Mouse (Mus musculus) liver, postnatal 0 days (tissue): ENCODE data around the gene Morn4. TPM values are rescaled to one million over a fixed set of nuclear protein-coding genes. Genes with fewer than 3 reads are reported as not detected.
A peak's percentile ranks its signal among the peaks of the same experiment; 100 is the strongest.

ENCODE experiments used
- ATAC-seq: fragments of 200-750 bp; cut with Nextera tagmentation; 2 replicates; pipeline ENCODE4 v1.8.0; 2017; ENCODE audit warnings: mild to moderate bottlenecking, moderate library complexity
- DNase-seq: peaks from one replicate; pipeline ENCODE4 v3.0.0-alpha.2; 2016
- H3K27ac ChIP-seq: fragments of 300-500 bp; sonication (generic); 2 replicates; pipeline ENCODE4 v1.5.1; 2014; ENCODE audit warnings: antibody characterized with exemption, moderate library complexity, mild to moderate bottlenecking, low read depth
- H3K27me3 ChIP-seq: fragments of 300-500 bp; sonication (generic); 2 replicates; pipeline ENCODE4 v1.6.1; 2014; ENCODE audit warnings: low read length, control low read depth, mixed read lengths; ENCODE audit not compliant: insufficient read depth
- H3K36me3 ChIP-seq: fragments of 300-500 bp; sonication (generic); replicated peaks from 2 replicates; pipeline ENCODE4 v1.6.1; 2014; ENCODE audit warnings: mild to moderate bottlenecking, control low read depth, low read length, moderate library complexity, mixed read lengths; ENCODE audit not compliant: insufficient read depth
- H3K4me1 ChIP-seq: fragments of 300-500 bp; sonication (generic); 2 replicates; pipeline ENCODE4 v1.6.1; 2014; ENCODE audit warnings: antibody characterized with exemption, mild to moderate bottlenecking, control low read depth; ENCODE audit not compliant: insufficient read depth
- H3K4me2 ChIP-seq: fragments of 300-500 bp; sonication (generic); 2 replicates; pipeline ENCODE4 v1.6.1; 2014; ENCODE audit warnings: low read depth, mild to moderate bottlenecking, low read length, moderate library complexity, mixed read lengths
- H3K4me3 ChIP-seq: fragments of 300-500 bp; sonication (generic); 2 replicates; pipeline ENCODE4 v1.5.1; 2014; ENCODE audit warnings: low read depth, low read length
- H3K9ac ChIP-seq: fragments of 300-500 bp; sonication (generic); replicated peaks from 2 replicates; pipeline ENCODE4 v1.6.1; 2014; ENCODE audit warnings: mild to moderate bottlenecking, moderate library complexity
- H3K9me3 ChIP-seq: fragments of 300-500 bp; sonication (generic); 2 replicates; pipeline ENCODE4 v1.6.1; 2016; ENCODE audit warnings: mild to moderate bottlenecking, control low read depth, low read length, mixed read lengths
- CTCF ChIP-seq: sonication (generic); IDR thresholded peaks from 2 replicates; pipeline ENCODE4 v1.5.1; 2016; ENCODE audit warnings: antibody characterized with exemption, low read depth
- EP300 ChIP-seq: IDR thresholded peaks from 2 replicates; pipeline ENCODE4 v1.6.1; 2016; ENCODE audit warnings: antibody characterized with exemption, low read depth, mild to moderate bottlenecking
- WGBS: fragments of 180-500 bp; shearing (Covaris S2); extraction: QIAGEN DNeasy Blood & Tissue Kit; methylation state at CpG from one replicate; pipeline ENCODE4 v1.1.7; 2014; ENCODE audit not compliant: insufficient replicate concordance; 5-methylcytosine and 5-hydroxymethylcytosine counted together
- polyA plus RNA-seq: library from polyadenylated mRNA; unstranded; fragments of >200 nt; fragmentation: Nextera tagmentation; extraction: Ambion mirVana; gene quantifications from 2 replicates; pipeline ENCODE4 v1.2.1, GENCODE M21; 2015

The Morn4 gene
- polyA plus RNA-seq, 1 experiment from 2014 or later, result 0.54 TPM

DNA sequence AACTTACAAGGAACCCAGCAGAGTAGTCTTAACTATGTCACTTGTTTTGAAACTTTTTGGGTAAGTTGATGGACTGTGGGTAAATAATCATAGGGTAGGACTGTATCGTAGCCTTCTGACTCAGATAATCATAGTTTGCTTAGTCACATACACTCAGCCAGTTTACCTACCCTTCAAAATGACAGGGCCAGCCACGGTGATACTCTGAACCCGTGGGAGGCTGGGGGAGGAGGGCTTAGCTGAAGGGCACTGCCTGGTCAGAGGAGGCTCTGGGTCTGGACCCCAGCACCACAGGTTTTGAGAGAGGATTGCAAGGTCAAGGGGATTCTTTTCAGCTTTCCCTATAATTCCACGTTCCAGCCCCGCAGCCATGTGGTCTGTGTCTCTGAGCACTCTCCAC is 32.4 kb upstream of the Morn4 start:
- H3K27ac ChIP-seq, result peak overlapping the region; percentile 66; the same call in 1 of the 2 replicates
- no peaks in the 10 kb centered on the region for H3K27me3 ChIP-seq
- TF ChIP-seq EP300 (no peak), CTCF (no peak)
- no peak overlapping the region for H3K4me2 ChIP-seq
- DNase-seq, result no peak
- peak; percentile 74 for ATAC-seq
- H3K9me3 ChIP-seq, result no peaks in the 10 kb centered on the region
- H3K4me3 ChIP-seq, result no peak overlapping the region
- no peaks in the 10 kb centered on the region for H3K4me1 ChIP-seq
- H3K36me3 ChIP-seq, result peaks cover 63% of the 10 kb centered on the region
- WGBS, result 54% methylated on average over 5 of the region's 5 CpGs
- H3K9ac ChIP-seq, result no peak overlapping the region

DNA sequence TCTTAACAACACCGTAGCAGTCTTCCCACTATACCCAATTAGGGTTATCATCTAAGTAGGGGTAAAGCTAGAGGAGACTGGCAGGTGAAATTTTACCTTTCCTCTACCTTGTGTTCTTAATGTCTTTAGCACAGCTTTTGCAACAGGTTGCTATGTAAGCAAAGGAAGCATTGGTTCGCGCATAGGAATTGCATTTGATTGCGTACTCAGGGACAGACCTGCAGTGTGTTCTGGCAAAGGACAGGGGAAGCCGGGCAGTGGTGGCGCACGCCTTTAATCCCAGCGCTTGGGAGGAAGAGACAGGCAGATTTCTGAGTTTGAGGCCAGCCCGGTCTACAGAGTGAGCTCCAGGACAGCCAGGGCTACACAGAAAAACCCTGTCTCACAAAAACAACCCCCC is 32.0 kb upstream of the Morn4 start:
- Histone ChIP-seq H3K9ac (no peak overlapping the region), H3K4me1 (no peaks in the 10 kb centered on the region), H3K4me3 (no peak overlapping the region), H3K27ac (peak overlapping the region; percentile 66; the same call in 1 of the 2 replicates), H3K36me3 (peaks cover 61% of the 10 kb centered on the region), H3K9me3 (no peaks in the 10 kb centered on the region), H3K27me3 (no peaks in the 10 kb centered on the region), H3K4me2 (no peak overlapping the region)
- WGBS, result 73% methylated on average over 9 of the region's 9 CpGs
- peak; percentile 78 for ATAC-seq
- TF ChIP-seq EP300 (no peak), CTCF (no peak)
- DNase-seq, result no peak

DNA sequence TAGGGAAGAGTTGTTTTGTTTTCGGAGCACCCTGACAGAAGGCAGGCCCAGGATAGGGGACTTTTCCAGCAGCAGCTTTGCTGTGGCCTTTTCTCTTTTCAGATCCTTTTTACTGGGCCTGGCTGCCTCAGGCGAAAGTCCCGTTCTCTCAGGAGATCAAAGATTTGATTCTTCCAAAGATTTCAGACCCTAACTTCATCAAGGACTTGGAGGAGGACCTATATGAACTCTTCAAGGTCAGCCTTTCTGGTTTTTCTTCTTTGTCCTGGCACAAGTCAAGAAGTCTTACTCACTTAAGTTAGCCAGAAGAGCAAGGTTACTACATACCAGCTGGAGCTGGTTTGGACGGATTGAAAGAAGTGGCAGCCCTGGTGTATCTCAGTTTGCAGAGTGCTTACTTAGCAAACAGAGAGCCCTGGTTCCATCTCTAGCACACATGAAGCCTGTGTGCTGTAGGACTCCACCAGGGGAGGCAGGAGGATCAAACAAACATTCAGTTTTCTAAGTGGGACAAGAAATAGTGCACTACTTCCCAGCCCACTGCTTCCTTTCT is 29.7 kb upstream of the Morn4 start:
- no peak for DNase-seq
- Histone ChIP-seq H3K9me3 (no peaks in the 10 kb centered on the region), H3K4me2 (no peak overlapping the region), H3K27ac (no peak overlapping the region), H3K9ac (no peak overlapping the region), H3K27me3 (no peaks in the 10 kb centered on the region), H3K4me1 (no peaks in the 10 kb centered on the region), H3K4me3 (no peak overlapping the region), H3K36me3 (peaks cover 46% of the 10 kb centered on the region)
- no peak for ATAC-seq
- TF ChIP-seq CTCF (no peak), EP300 (no peak)
- 67% methylated on average over 4 of the region's 4 CpGs for WGBS

DNA sequence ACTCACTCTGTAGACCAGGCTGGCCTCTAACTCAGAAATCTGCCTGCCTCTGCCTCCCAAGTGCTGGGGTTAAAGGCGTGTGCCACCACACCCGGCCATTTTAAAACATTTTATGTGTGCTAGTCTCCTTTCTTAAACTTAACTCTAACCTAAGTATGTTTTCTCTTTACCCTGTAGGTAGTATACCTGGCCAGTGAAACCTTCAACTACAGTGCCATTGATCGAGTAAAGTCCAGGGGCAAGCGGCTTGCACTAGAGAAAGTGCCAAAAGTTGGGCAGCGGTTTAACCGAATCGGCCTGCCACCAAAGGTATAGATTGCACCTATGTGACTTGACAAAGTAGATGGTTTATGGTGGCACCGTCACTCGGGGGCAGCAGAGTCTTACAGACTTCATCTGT is 18.5 kb upstream of the Morn4 start:
- 74% methylated on average over 9 of the region's 9 CpGs for whole genome bisulfite sequencing
- ATAC-seq (peak; percentile 48; the same call in 1 of the 2 replicates), DNase-seq (no peak)
- TF ChIP-seq CTCF (peak; percentile 20; the same call in 1 of the 2 replicates), EP300 (no peak)
- Histone ChIP-seq H3K4me3 (no peak overlapping the region), H3K4me2 (no peak overlapping the region), H3K9me3 (no peaks in the 10 kb centered on the region), H3K27me3 (no peaks in the 10 kb centered on the region), H3K9ac (no peak overlapping the region), H3K27ac (peak overlapping the region; percentile 44; the same call in 1 of the 2 replicates), H3K36me3 (peaks cover 29% of the 10 kb centered on the region; the same call in 1 of the 2 replicates), H3K4me1 (peaks cover 9% of the 10 kb centered on the region)

DNA sequence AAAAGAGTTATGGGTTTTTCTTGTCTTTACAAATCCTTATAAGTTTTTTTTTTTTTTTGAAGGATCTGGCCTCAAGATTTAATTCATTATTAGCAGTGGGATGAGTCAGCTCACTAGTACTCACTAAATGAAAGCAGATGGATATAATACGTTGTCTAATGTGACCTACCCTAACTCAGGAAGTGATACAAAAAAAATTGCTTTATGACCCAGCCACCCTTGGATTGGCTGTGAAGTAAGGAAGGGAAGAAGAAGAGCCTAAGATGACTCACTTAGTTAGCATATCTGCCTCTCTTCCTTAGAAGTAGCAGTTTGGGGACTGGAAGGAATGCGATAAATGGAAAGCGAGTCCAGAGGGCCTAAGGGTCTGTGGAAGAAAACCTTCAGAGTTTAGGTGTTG is 13.2 kb upstream of the Morn4 start:
- peaks cover 6% of the 10 kb centered on the region; the same call in 1 of the 2 replicates for H3K4me1 ChIP-seq
- H3K4me3 ChIP-seq, result no peak overlapping the region
- 75% methylated on average over 3 of the region's 3 CpGs for WGBS
- no peaks in the 10 kb centered on the region for H3K27me3 ChIP-seq
- no peak overlapping the region for H3K4me2 ChIP-seq
- H3K9ac ChIP-seq, result no peak overlapping the region
- H3K9me3 ChIP-seq, result no peaks in the 10 kb centered on the region
- DNase-seq (no peak), ATAC-seq (no peak)
- no peak overlapping the region for H3K27ac ChIP-seq
- TF ChIP-seq CTCF (no peak), EP300 (no peak)
- H3K36me3 ChIP-seq, result peaks cover 28% of the 10 kb centered on the region

DNA sequence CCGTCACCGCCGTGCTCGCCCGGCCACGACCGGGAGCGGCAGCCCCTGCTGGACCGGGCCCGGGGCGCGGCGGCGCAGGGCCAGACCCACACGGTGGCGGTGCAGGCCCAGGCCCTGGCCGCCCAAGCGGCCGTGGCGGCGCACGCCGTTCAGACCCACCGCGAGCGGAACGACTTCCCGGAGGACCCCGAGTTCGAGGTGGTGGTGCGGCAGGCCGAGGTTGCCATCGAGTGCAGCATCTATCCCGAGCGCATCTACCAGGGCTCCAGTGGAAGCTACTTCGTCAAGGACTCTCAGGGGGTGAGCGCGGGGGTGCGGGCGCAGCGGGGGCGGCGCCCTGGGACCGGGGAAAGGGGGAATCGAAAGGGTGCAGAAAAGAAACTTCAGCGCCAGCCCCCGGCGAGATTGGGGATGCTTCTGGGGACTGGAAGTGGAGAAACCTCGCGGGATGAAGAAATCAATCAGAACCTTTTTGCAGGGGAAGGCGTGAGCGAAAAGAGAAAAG is 4.5 kb upstream of the Morn4 start:
- TF ChIP-seq CTCF (no peak), EP300 (no peak)
- WGBS, result under 1% methylated on average over 51 of the region's 52 CpGs
- no peaks in the 10 kb centered on the region for H3K9me3 ChIP-seq
- peak overlapping the region; percentile 79 for H3K4me2 ChIP-seq
- H3K36me3 ChIP-seq, result peaks cover 12% of the 10 kb centered on the region
- peak overlapping the region; percentile 86 for H3K9ac ChIP-seq
- peaks cover 20% of the 10 kb centered on the region for H3K4me1 ChIP-seq
- no peaks in the 10 kb centered on the region for H3K27me3 ChIP-seq
- DNase-seq, result peak; percentile 69
- H3K27ac ChIP-seq, result peak overlapping the region; percentile 99
- peak; percentile 35 for ATAC-seq
- H3K4me3 ChIP-seq, result peak overlapping the region; percentile 79
